33 mouse cellular contexts compared by ENCODE assay signal in the genomic region with DNA sequence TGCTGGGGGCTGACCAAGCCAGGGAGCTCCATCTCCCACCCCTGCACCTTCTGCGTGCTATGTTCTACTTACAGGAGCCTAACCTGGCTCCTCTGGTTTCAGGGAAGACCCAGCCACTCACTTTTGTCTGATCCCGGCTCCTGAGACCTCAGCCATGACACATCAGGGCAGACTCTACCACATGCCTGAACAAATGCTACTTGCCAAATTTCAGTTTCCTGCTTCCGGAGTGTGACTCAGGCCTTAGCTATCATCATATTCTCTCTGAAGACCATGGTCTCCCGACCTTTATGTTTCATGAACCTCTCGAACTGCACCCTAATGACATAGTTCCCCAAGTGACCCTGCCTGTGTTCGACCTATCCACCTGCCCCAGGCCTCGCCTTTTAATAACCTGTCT. TPM values are rescaled to one million over a fixed set of nuclear protein-coding genes. Genes with fewer than 3 reads are reported as not detected.
DNase-seq lines count a peak whose midpoint lies in the region; ATAC-seq and TF ChIP-seq lines count a peak whose summit lies in the region.
"Had no signal": no experiment of that assay in that cellular context is flagged by ENCODE, and none has a peak within 500 bp of the region (broad histone marks: within the 10 kb centered on the region; RNA-seq: fewer than 3 reads in every experiment).

No protein-coding gene starts in this region.

- no peak overlapping the region for H3K27ac ChIP-seq in midbrain, embryonic 11.5 days (ENCODE audit: low read depth, low read length)
- no peak overlapping the region for H3K27ac ChIP-seq in midbrain, embryonic 15.5 days
- H3K27ac ChIP-seq in bone marrow, adult 2 months (ENCODE audit: control insufficient read depth, insufficient read depth, low read depth, low read length, poor library complexity) = peak overlapping the region; percentile 22; the same call in 1 of the 2 replicates
- H3K27ac ChIP-seq in small intestine, adult 2 months (ENCODE audit: insufficient read depth, low read depth, low read length) = peak overlapping the region; percentile 65; the same call in 1 of the 2 replicates
- no peak overlapping the region for H3K27ac ChIP-seq in heart, adult 2 months
- H3K27ac ChIP-seq: embryonic facial prominence, embryonic 10.5 days; embryonic facial prominence, embryonic 13.5 days; forebrain, embryonic 13.5 days; hindbrain, embryonic 12.5 days; hindbrain, embryonic 15.5 days had no signal

- no peaks in the 10 kb centered on the region for H3K27me3 ChIP-seq in midbrain, embryonic 11.5 days (ENCODE audit: control insufficient read depth, insufficient read depth, low read length)
- H3K27me3 ChIP-seq in midbrain, embryonic 15.5 days (replicated peaks) = no peaks in the 10 kb centered on the region
- no peaks in the 10 kb centered on the region for H3K27me3 ChIP-seq in small intestine, adult 2 months (ENCODE audit: control insufficient read depth, insufficient read depth, low read length)
- no peaks in the 10 kb centered on the region for H3K27me3 ChIP-seq in heart, adult 2 months (ENCODE audit: control insufficient read depth, insufficient read depth, low read length)
- H3K27me3 ChIP-seq: embryonic facial prominence, embryonic 13.5 days; forebrain, embryonic 13.5 days; hindbrain, embryonic 12.5 days; hindbrain, embryonic 15.5 days had no signal

- WGBS in midbrain, embryonic 11.5 days = 95% methylated on average over 7 of the region's 7 CpGs
- 92% methylated on average over 7 of the region's 7 CpGs for WGBS in midbrain, embryonic 15.5 days
- WGBS in bone marrow, adult 2 months = 55% methylated on average over 7 of the region's 7 CpGs
- 49% methylated on average over 7 of the region's 7 CpGs for WGBS in small intestine, adult 2 months
- WGBS in heart, adult 2 months = 56% methylated on average over 7 of the region's 7 CpGs

- no peaks in the 10 kb centered on the region for H3K9me3 ChIP-seq in midbrain, embryonic 11.5 days (ENCODE audit: control insufficient read depth, low read length)
- H3K9me3 ChIP-seq in midbrain, embryonic 15.5 days = no peaks in the 10 kb centered on the region
- H3K9me3 ChIP-seq: embryonic facial prominence, embryonic 10.5 days; embryonic facial prominence, embryonic 13.5 days; forebrain, embryonic 13.5 days; hindbrain, embryonic 12.5 days; hindbrain, embryonic 15.5 days had no signal

- peaks cover 42% of the 10 kb centered on the region for H3K36me3 ChIP-seq in midbrain, embryonic 11.5 days (ENCODE audit: control insufficient read depth, insufficient read depth, low read length)
- H3K36me3 ChIP-seq in midbrain, embryonic 15.5 days (replicated peaks) = peaks cover 44% of the 10 kb centered on the region; the same call in 1 of the 2 replicates
- peaks cover 72% of the 10 kb centered on the region for H3K36me3 ChIP-seq in small intestine, adult 2 months (ENCODE audit: control insufficient read depth, insufficient read depth, low read length)
- H3K36me3 ChIP-seq in heart, adult 2 months (ENCODE audit: control insufficient read depth, insufficient read depth, low read length) = no peaks in the 10 kb centered on the region

- DNase-seq in midbrain, embryonic 11.5 days (ENCODE audit: low spot score, missing footprints) = peak; percentile 14
- DNase-seq in Muller cell, postnatal 12 days (ENCODE audit: inconsistent ontology term) = no peak
- no peak for DNase-seq in heart, adult 2 months
- no peak for DNase-seq in cerebellum, postnatal 36 days
- DNase-seq: adrenal gland, adult 8-10 months; adrenal gland, postnatal 25 days; cerebellum, adult 11 months; cerebellum, adult 2 months; cerebellum, adult 9-11 months; cerebellum, postnatal 25 days; embryo, embryonic 11 days; gastrocnemius, postnatal 14 days had no signal

- ATAC-seq in midbrain, embryonic 11.5 days (ENCODE audit: low FRiP score) = no peak
- ATAC-seq in midbrain, embryonic 15.5 days (replicated peaks) = no peak
- ATAC-seq: forebrain, embryonic 13.5 days; forebrain, embryonic 16.5 days; intestine, postnatal 0 days had no signal

- H3K4me3 ChIP-seq in midbrain, embryonic 11.5 days (ENCODE audit: low read depth, low read length) = no peak overlapping the region
- no peak overlapping the region for H3K4me3 ChIP-seq in midbrain, embryonic 15.5 days
- no peak overlapping the region for H3K4me3 ChIP-seq in bone marrow, adult 2 months (replicated peaks; ENCODE audit: control insufficient read depth, low read depth, low read length)
- H3K4me3 ChIP-seq in small intestine, adult 2 months (ENCODE audit: low read depth, low read length) = no peak overlapping the region
- H3K4me3 ChIP-seq in heart, adult 2 months = no peak overlapping the region
- H3K4me3 ChIP-seq: embryonic facial prominence, embryonic 10.5 days; embryonic facial prominence, embryonic 13.5 days; erythroblast, embryonic 14.5 days; forebrain, embryonic 13.5 days; hindbrain, embryonic 12.5 days; hindbrain, embryonic 15.5 days had no signal

- TF ChIP-seq EP300 in heart, adult 2 months (IDR thresholded peaks at IDR 0.05; ENCODE audit: insufficient read depth, low read depth, low read length) = no peak

- no peak for TF ChIP-seq POLR2A in bone marrow, adult 2 months (IDR thresholded peaks at IDR 0.05; ENCODE audit: borderline replicate concordance, control insufficient read depth, low read depth, low read length)
- no peak for TF ChIP-seq POLR2A in small intestine, adult 2 months (IDR thresholded peaks at IDR 0.05; ENCODE audit: low read depth, low read length)
- no peak for TF ChIP-seq POLR2A in heart, adult 2 months (IDR thresholded peaks at IDR 0.05; ENCODE audit: insufficient read depth, low read depth, low read length)

- no peak overlapping the region for H3K4me2 ChIP-seq in midbrain, embryonic 11.5 days
- no peak overlapping the region for H3K4me2 ChIP-seq in midbrain, embryonic 15.5 days
- H3K4me2 ChIP-seq: embryonic facial prominence, embryonic 13.5 days; forebrain, embryonic 13.5 days; heart, embryonic 11.5 days; hindbrain, embryonic 12.5 days; hindbrain, embryonic 15.5 days had no signal

- no peaks in the 10 kb centered on the region; the same call in 1 of the 2 replicates for H3K79me2 ChIP-seq in heart, adult 2 months (replicated peaks; ENCODE audit: control insufficient read depth, insufficient read depth, low read length)

- intact Hi-C loops in heart, adult 2 months (cut with DNase I) = no loop called here

- TF ChIP-seq CTCF in bone marrow, adult 2 months (IDR thresholded peaks at IDR 0.05; ENCODE audit: control insufficient read depth, insufficient read depth, low read length) = no peak
- no peak for TF ChIP-seq CTCF in small intestine, adult 2 months (IDR thresholded peaks at IDR 0.05; ENCODE audit: extremely low read depth, insufficient read length, insufficient replicate concordance, low read depth, low read length)
- no peak for TF ChIP-seq CTCF in heart, adult 2 months (IDR thresholded peaks at IDR 0.05)

- H3K4me1 ChIP-seq in midbrain, embryonic 11.5 days (ENCODE audit: control insufficient read depth, insufficient read depth, low read length) = no peaks in the 10 kb centered on the region
- no peaks in the 10 kb centered on the region for H3K4me1 ChIP-seq in midbrain, embryonic 15.5 days
- H3K4me1 ChIP-seq in bone marrow, adult 2 months (ENCODE audit: control insufficient read depth, insufficient read depth, low read length) = peaks cover 10% of the 10 kb centered on the region
- H3K4me1 ChIP-seq in small intestine, adult 2 months (ENCODE audit: control insufficient read depth, insufficient read depth, insufficient read length, low read length) = peaks cover 37% of the 10 kb centered on the region
- peaks cover 2% of the 10 kb centered on the region; the same call in 1 of the 2 replicates for H3K4me1 ChIP-seq in heart, adult 2 months (ENCODE audit: control insufficient read depth, insufficient read depth, low read length)
- H3K4me1 ChIP-seq: embryonic facial prominence, embryonic 10.5 days; embryonic facial prominence, embryonic 13.5 days; forebrain, embryonic 13.5 days; hindbrain, embryonic 12.5 days; hindbrain, embryonic 15.5 days had no signal

- no peak overlapping the region for H3K9ac ChIP-seq in midbrain, embryonic 11.5 days (ENCODE audit: low read length)
- no peak overlapping the region for H3K9ac ChIP-seq in midbrain, embryonic 15.5 days
- H3K9ac ChIP-seq in heart, adult 2 months (ENCODE audit: low read depth, low read length) = no peak overlapping the region
- H3K9ac ChIP-seq: embryonic facial prominence, embryonic 13.5 days; forebrain, embryonic 13.5 days; hindbrain, embryonic 12.5 days; hindbrain, embryonic 15.5 days had no signal

RNA-seq across cellular contexts. Expression of gene Pdcd2l, which starts 16.8 kb away (rescaled TPM):
- polyA plus RNA-seq in midbrain, embryonic 11.5 days (2014; fragmentation: Nextera tagmentation; extraction: Ambion mirVana) = 63.0 and 68.3 TPM in 2 replicates
- polyA plus RNA-seq in midbrain, embryonic 15.5 days (2015; fragmentation: Nextera tagmentation; extraction: Ambion mirVana) = 80.2 and 86.5 TPM in 2 replicates
- 7.5 and 17.9 TPM in 2 replicates for polyA plus RNA-seq in bone marrow, adult 2 months (2011; ENCODE audit: insufficient read depth, insufficient read length, low replicate concordance, missing spikeins)
- 13.7 and 15.2 TPM in 2 replicates for polyA plus RNA-seq in small intestine, adult 2 months (2012; rRNA removed)
- 10 to 100 TPM; 14.8 to 20.6 TPM for total RNA-seq in heart, adult 2 months (2021)
- polyA plus RNA-seq in heart, adult 2 months (2012; rRNA removed) = 18.8 and 30.0 TPM in 2 replicates

RNA-seq across cellular contexts. Expression of gene Gpi1, which starts 16.9 kb away (rescaled TPM):
- polyA plus RNA-seq in midbrain, embryonic 11.5 days (2014; fragmentation: Nextera tagmentation; extraction: Ambion mirVana) = 277 and 282 TPM in 2 replicates
- 245 and 254 TPM in 2 replicates for polyA plus RNA-seq in midbrain, embryonic 15.5 days (2015; fragmentation: Nextera tagmentation; extraction: Ambion mirVana)
- 155 and 306 TPM in 2 replicates for polyA plus RNA-seq in bone marrow, adult 2 months (2011; ENCODE audit: insufficient read depth, insufficient read length, low replicate concordance, missing spikeins)
- polyA plus RNA-seq in small intestine, adult 2 months (2012; rRNA removed) = 291 and 420 TPM in 2 replicates
- total RNA-seq in heart, adult 2 months (2021) = 100 to 1,000 TPM; 480 to 591 TPM
- polyA plus RNA-seq in heart, adult 2 months (2012; rRNA removed) = 442 and 488 TPM in 2 replicates

RNA-seq across cellular contexts. Expression of gene Gm6096, which starts 37.6 kb away (rescaled TPM):
- polyA plus RNA-seq in midbrain, embryonic 11.5 days (2014; fragmentation: Nextera tagmentation; extraction: Ambion mirVana) = 0.44 TPM in 1 of 2 replicates, not detected in the other
- polyA plus RNA-seq in midbrain, embryonic 15.5 days (2015; fragmentation: Nextera tagmentation; extraction: Ambion mirVana) = 0.72 TPM in 1 of 2 replicates, not detected in the other
- polyA plus RNA-seq in bone marrow, adult 2 months (2011; ENCODE audit: insufficient read depth, insufficient read length, low replicate concordance, missing spikeins) = not detected in 2 replicates
- not detected in 2 replicates for polyA plus RNA-seq in small intestine, adult 2 months (2012; rRNA removed)
- total RNA-seq in heart, adult 2 months (2021) = not detected
- not detected in 2 replicates for polyA plus RNA-seq in heart, adult 2 months (2012; rRNA removed)
- total RNA-seq: adrenal gland, adult 8-10 months; adrenal gland, postnatal 25 days; ES-E14; gastrocnemius, adult 18-20 months; gastrocnemius, postnatal 14 days; heart, adult 8-10 months; heart, postnatal 25 days; hematopoietic stem cell, adult 5-6 weeks had no signal
- polyA plus RNA-seq: cerebellum, adult 2 months; cortical plate, adult 2 months; embryonic facial prominence, embryonic 13.5 days; erythroblast, embryonic 14.5 days; forebrain, embryonic 13.5 days; gonadal fat pad, adult 2 months; heart, postnatal 0 days; hindbrain, embryonic 12.5 days; hindbrain, embryonic 15.5 days; intestine, embryonic 14.5 days; intestine, postnatal 0 days had no signal

RNA-seq across cellular contexts. Expression of gene Uba2, which starts 43.9 kb away (rescaled TPM):
- polyA plus RNA-seq in midbrain, embryonic 11.5 days (2014; fragmentation: Nextera tagmentation; extraction: Ambion mirVana) = 273 and 283 TPM in 2 replicates
- polyA plus RNA-seq in midbrain, embryonic 15.5 days (2015; fragmentation: Nextera tagmentation; extraction: Ambion mirVana) = 169 and 180 TPM in 2 replicates
- 50.3 and 72.5 TPM in 2 replicates for polyA plus RNA-seq in bone marrow, adult 2 months (2011; ENCODE audit: insufficient read depth, insufficient read length, low replicate concordance, missing spikeins)
- polyA plus RNA-seq in small intestine, adult 2 months (2012; rRNA removed) = 6.6 and 13.2 TPM in 2 replicates
- 10 to 100 TPM; 29.9 to 32.9 TPM for total RNA-seq in heart, adult 2 months (2021)
- 19.5 and 38.6 TPM in 2 replicates for polyA plus RNA-seq in heart, adult 2 months (2012; rRNA removed)

Comparison
In these comparisons a context has a peak if more than half of its experiments do, and no peak if none do; other contexts are left out.
1. H3K27ac ChIP-seq: peak in bone marrow, adult 2 months (single experiment) and small intestine, adult 2 months (single experiment); none in midbrain, embryonic 11.5 days (single experiment), midbrain, embryonic 15.5 days (single experiment) and heart, adult 2 months (single experiment).